Mouse (Mus musculus) testis, adult 2 months (tissue): ENCODE data around the gene Ube2n. TPM values are rescaled to one million over a fixed set of nuclear protein-coding genes. Genes with fewer than 3 reads are reported as not detected.
A peak's percentile ranks its signal among the peaks of the same experiment; 100 is the strongest.

Experiments used
- H3K27ac ChIP-seq: fragments of 200-500 bp; 2 replicates; pipeline ENCODE4 v1.5.1; 2012; ENCODE audit warnings: low read depth, low read length; ENCODE audit not compliant: control insufficient read depth, insufficient read depth
- H3K27me3 ChIP-seq: fragments of 200-500 bp; 2 replicates; pipeline ENCODE4 v1.6.1; 2012; ENCODE audit warnings: mild to moderate bottlenecking, low read length, moderate library complexity; ENCODE audit not compliant: control insufficient read depth, insufficient read depth
- H3K36me3 ChIP-seq: fragments of 200-500 bp; 2 replicates; pipeline ENCODE4 v1.6.1; 2012; ENCODE audit warnings: mild to moderate bottlenecking, low read length; ENCODE audit not compliant: control insufficient read depth, insufficient read depth
- H3K4me1 ChIP-seq: fragments of 200-500 bp; 2 replicates; pipeline ENCODE4 v1.6.1; 2012; ENCODE audit warnings: low read length; ENCODE audit not compliant: control insufficient read depth, insufficient read depth
- H3K4me3 ChIP-seq: fragments of 200-500 bp; 2 replicates; pipeline ENCODE4 v1.5.1; 2012; ENCODE audit warnings: low read depth, mild to moderate bottlenecking, low read length, moderate library complexity, mixed read lengths; ENCODE audit not compliant: control insufficient read depth
- CTCF ChIP-seq: fragments of 200-500 bp; IDR thresholded peaks from 2 replicates; pipeline ENCODE4 v1.5.1; 2012; ENCODE audit warnings: low read depth, mild to moderate bottlenecking, inconsistent platforms, low read length, moderate library complexity; ENCODE audit not compliant: control insufficient read depth, insufficient read depth, insufficient replicate concordance
- POLR2A ChIP-seq: fragments of 200-500 bp; IDR thresholded peaks from 2 replicates; pipeline ENCODE4 v1.6.1; 2012; ENCODE audit warnings: low read depth, mild to moderate bottlenecking, inconsistent platforms, low read length, moderate library complexity; ENCODE audit not compliant: control insufficient read depth
- polyA plus RNA-seq: library from polyadenylated mRNA; depleted of rRNA; stranded (reverse); fragments of >200 nt; gene quantifications from 2 replicates; pipeline ENCODE4 v1.2.3, GENCODE M21; 2012; rRNA removed

Ube2n gene
- polyA plus RNA-seq = 233 and 294 TPM in 2 replicates

DNA sequence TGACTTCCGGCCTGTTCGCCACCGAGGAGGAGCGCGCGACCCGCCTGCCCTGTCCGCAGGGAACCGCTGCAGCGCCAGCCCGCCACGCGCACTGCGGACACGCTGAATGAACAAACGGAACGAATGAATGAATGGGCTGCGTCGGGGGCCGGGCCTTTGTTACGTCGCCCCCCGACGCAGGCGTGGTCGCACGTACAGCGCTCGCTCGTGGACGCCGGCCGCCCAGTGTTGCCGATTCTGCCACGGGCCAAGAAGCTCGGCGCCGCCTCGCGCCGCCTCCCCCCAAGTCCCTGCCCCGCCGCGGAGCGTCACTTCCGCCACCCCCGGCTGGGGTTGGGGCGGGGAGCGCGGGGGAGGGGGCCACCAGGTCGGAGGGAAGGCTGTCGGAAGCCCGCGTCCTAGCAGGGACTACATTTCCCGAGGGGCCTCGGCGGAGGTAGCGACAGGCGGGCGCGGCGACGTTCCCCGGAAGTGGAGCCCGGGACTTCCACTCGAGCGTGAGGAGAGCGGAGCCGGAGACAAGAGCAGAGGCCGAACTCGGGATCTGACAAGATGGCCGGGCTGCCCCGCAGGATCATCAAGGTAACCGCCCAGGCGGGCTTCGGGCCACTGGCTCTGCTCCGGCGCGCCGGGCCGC, at the start of gene Ube2n:
TSS of gene Ube2n (plus strand) at position 490 of the 637 bp plus-strand sequence.
- Histone ChIP-seq H3K27me3 (no peaks in the 10 kb centered on the region), H3K36me3 (no peaks in the 10 kb centered on the region), H3K4me3 (peak within 1 kb of the TSS; percentile 96), H3K4me1 (peaks cover 5% of the 10 kb centered on the region), H3K27ac (peak within 1 kb of the TSS; percentile 96)
- TF ChIP-seq POLR2A (peak; percentile 95), CTCF (no peak)

GRCm38 (mm10) chr10:95465485-95465896, 49.5 kb upstream of the Ube2n start:
- Histone ChIP-seq H3K4me3 (no peak overlapping the region), H3K4me1 (no peaks in the 10 kb centered on the region; the same call in 1 of the 2 replicates), H3K27ac (no peak overlapping the region), H3K36me3 (no peaks in the 10 kb centered on the region), H3K27me3 (no peaks in the 10 kb centered on the region)
- TF ChIP-seq CTCF (no peak), POLR2A (no peak)

DNA sequence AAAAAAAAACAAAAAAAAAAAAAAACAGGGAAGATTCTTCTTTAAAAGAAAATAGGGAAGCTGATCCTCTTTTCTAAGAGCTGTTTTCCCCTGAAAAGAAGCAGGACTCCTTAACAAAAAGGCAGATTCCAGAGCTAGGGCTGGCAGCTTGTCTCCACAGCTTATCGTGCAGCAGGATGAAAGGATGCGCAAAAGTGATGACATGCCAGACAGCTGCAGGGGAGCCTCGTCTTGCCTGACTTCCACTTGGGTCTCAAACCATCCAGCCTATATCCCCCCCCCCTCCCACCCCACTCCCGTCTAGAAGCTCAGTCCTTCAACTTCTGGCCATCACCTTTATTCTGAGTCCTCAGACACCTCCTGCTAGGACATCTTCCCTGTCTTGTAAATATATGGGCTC, 46.1 kb upstream of the Ube2n start:
- TF ChIP-seq POLR2A = no peak
- no peak for TF ChIP-seq CTCF
- Histone ChIP-seq H3K27me3 (no peaks in the 10 kb centered on the region), H3K4me3 (no peak overlapping the region), H3K36me3 (no peaks in the 10 kb centered on the region), H3K4me1 (no peaks in the 10 kb centered on the region; the same call in 1 of the 2 replicates), H3K27ac (no peak overlapping the region)

DNA sequence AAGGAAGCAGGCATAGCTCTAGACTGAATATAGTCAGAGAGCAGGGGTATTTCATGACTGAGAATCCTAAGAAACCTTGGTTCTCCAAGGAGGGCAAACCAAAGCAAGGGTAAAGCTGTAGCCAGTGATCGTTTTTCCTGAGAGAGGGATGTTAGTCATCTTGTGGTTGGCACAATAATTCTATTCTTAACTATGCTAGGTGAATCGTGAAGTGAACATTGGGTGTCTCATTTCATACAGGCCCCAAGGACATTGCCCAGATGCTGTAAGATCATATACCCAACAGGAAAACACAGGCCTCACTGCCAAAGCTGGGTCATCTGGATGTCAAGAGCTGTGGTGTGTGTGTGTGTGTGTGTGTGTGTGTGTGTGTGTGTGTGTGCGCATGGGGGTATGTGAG, 43.8 kb upstream of the Ube2n start:
- no peak overlapping the region for H3K27ac ChIP-seq
- TF ChIP-seq CTCF (no peak), POLR2A (no peak)

GRCm38 (mm10) chr10:95471889-95472547, 42.9 kb upstream of the Ube2n start:
- Histone ChIP-seq H3K4me3 (no peak overlapping the region), H3K36me3 (no peaks in the 10 kb centered on the region), H3K4me1 (no peaks in the 10 kb centered on the region; the same call in 1 of the 2 replicates), H3K27ac (no peak overlapping the region), H3K27me3 (no peaks in the 10 kb centered on the region)
- TF ChIP-seq POLR2A = no peak
- no peak for TF ChIP-seq CTCF

More for the DNA sequence above, 43.8 kb upstream of the Ube2n start:
- no peaks in the 10 kb centered on the region; the same call in none of the 2 replicates for H3K4me1 ChIP-seq
- no peak overlapping the region for H3K4me3 ChIP-seq
- no peaks in the 10 kb centered on the region for H3K36me3 ChIP-seq
- H3K27me3 ChIP-seq = no peaks in the 10 kb centered on the region

DNA sequence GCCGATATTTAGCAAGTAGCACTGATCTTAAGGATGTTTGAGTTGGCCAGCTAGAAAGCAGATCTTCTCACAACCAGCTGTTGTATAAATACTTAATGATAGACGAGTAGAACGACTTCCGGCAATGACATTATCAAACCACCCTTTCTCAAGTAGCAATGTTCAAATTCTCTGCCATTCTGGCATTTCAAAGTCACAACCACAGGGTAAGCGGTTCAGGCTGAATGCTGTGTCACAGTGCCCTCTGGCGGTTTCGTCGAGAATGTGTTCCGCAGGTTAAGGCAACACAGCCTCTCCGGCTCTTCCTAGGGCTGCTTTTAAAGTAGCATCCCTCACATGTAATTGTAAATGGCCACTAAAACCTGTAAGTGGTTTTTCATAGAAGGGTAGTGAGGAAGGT, 39.0 kb upstream of the Ube2n start:
- Histone ChIP-seq H3K4me3 (peak overlapping the region; percentile 11; the same call in 1 of the 2 replicates), H3K27me3 (no peaks in the 10 kb centered on the region), H3K27ac (no peak overlapping the region), H3K4me1 (no peaks in the 10 kb centered on the region; the same call in 1 of the 2 replicates), H3K36me3 (no peaks in the 10 kb centered on the region)
- TF ChIP-seq CTCF = peak; percentile 86; the same call in 1 of the 2 replicates
- TF ChIP-seq POLR2A = no peak

DNA sequence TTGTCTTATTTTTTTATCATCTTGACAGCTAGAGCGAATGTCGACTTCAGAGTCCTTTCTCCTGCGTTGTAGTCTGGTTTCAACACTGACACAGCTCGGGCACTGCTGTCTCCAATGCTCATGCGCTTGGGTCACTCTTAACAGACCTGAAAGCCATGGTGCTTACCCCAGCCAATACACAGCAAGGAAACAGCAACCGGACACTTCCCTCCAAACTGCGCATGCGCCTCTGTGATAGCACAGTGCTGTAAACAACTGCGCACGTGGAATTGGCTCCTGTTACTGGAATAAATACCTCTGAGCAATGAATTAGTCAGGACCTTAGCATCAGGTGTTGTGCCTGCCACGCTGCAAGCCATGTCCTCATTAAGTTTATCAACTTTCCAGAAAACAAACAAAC, 37.4 kb upstream of the Ube2n start:
- H3K36me3 ChIP-seq = no peaks in the 10 kb centered on the region
- TF ChIP-seq POLR2A = peak; percentile 67; the same call in 1 of the 2 replicates
- TF ChIP-seq CTCF = no peak
- no peaks in the 10 kb centered on the region for H3K27me3 ChIP-seq
- no peaks in the 10 kb centered on the region; the same call in 1 of the 2 replicates for H3K4me1 ChIP-seq
- peak overlapping the region; percentile 84 for H3K4me3 ChIP-seq
- H3K27ac ChIP-seq = peak overlapping the region; percentile 41

DNA sequence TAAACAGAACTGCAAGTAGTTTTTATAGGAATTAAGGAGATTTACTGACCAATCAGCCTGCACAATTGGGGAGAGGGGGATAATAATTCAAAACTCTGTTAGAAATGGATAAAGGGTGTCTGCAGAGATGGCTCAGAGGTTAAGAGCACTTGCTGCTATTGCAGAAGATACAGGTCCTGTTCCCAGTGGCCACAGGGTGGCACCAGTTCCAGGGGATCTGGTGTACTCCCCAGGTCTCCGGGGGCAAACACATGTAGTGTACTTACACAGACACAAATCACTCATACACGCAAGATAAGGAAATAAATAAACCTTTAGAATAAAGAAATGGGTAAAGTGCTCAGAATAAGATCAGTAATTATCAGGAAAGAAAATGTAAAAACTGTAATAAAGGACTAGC, 25.3 kb upstream of the Ube2n start:
- Histone ChIP-seq H3K4me3 (no peak overlapping the region), H3K36me3 (no peaks in the 10 kb centered on the region), H3K27ac (no peak overlapping the region), H3K4me1 (no peaks in the 10 kb centered on the region), H3K27me3 (no peaks in the 10 kb centered on the region)
- peak; percentile 23; the same call in 1 of the 2 replicates for TF ChIP-seq CTCF
- no peak for TF ChIP-seq POLR2A
